Mouse (Mus musculus): ENCODE measurements around the gene Gm28043. TPM values are rescaled to one million over a fixed set of nuclear protein-coding genes. Genes with fewer than 3 reads are reported as not detected.

Gene Gm28043
- polyA plus RNA-seq, 1 experiment from 2014 or later: 2.7 TPM

DNA sequence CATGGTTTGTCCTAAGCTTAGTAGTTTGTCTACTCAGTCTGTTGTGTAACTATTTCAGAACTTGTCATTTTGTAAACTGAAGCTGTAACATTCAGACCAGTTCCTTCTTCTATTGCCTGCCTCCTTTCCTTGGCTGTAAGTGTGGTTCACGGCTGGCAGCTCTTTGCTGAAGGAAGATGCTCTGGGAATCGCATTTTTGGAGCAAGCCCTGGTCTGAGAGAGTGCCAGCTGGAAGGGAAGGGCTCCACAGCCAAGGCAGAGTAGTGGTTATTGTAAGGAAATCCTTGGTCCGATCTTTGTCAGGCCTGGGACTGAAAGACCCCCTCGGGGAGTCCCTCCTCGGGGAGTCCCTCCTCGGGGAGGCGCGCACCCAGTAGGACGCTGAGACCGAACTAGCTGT, 73.9 kb downstream of the Gm28043 start:
- ATAC-seq (ENCODE audit: insufficient read depth, low FRiP score, low TSS enrichment) (no peak), DNase-seq (ENCODE audit: low spot score) (no peak)
- H3K4me2 ChIP-seq (ENCODE audit: low read depth): no peak overlapping the region
- H3K36me3 ChIP-seq (ENCODE audit: control insufficient read depth, insufficient read depth, low read length): peaks cover 29% of the 10 kb centered on the region
- H3K4me1 ChIP-seq (ENCODE audit: control insufficient read depth, insufficient read depth, low read length): no peaks in the 10 kb centered on the region
- WGBS: 93% methylated on average over 10 of the region's 10 CpGs
- H3K27ac ChIP-seq (ENCODE audit: low read depth, low read length): no peak overlapping the region
- H3K4me3 ChIP-seq (ENCODE audit: low read depth, low read length): no peak overlapping the region
- no peaks in the 10 kb centered on the region for H3K27me3 ChIP-seq (ENCODE audit: control insufficient read depth, insufficient read depth, low read length)
- no peak overlapping the region for H3K9ac ChIP-seq (ENCODE audit: low read length)
- no peaks in the 10 kb centered on the region for H3K9me3 ChIP-seq (ENCODE audit: control insufficient read depth, low read length)

DNA sequence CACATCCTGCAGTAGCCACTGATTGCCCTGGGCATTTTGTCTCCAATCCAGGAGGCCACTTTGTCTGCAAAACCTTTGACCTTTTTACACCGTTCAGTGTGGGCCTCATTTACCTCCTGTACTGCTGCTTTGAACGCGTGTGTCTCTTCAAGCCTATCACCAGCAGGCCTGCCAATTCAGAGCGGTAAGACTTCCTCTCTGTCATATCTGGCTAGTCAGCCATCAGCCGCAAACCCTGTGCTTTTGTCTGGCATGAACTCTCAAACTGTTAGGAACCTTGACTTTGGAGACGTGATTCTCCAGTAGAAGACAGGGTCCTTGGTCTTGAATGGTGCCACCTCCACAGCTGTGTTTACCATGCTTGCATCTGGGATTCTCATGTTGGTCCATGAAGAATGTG, 75.6 kb downstream of the Gm28043 start:
- H3K9me3 ChIP-seq (ENCODE audit: control insufficient read depth, low read length): no peaks in the 10 kb centered on the region
- no peak overlapping the region for H3K4me3 ChIP-seq (ENCODE audit: low read depth, low read length)
- no peak for ATAC-seq (ENCODE audit: insufficient read depth, low FRiP score, low TSS enrichment)
- H3K36me3 ChIP-seq (ENCODE audit: control insufficient read depth, insufficient read depth, low read length): peaks cover 21% of the 10 kb centered on the region
- DNase-seq (ENCODE audit: low spot score): no peak
- 73% methylated on average over 6 of the region's 6 CpGs for WGBS
- H3K27me3 ChIP-seq (ENCODE audit: control insufficient read depth, insufficient read depth, low read length): no peaks in the 10 kb centered on the region
- H3K4me1 ChIP-seq (ENCODE audit: control insufficient read depth, insufficient read depth, low read length): no peaks in the 10 kb centered on the region
- no peak overlapping the region for H3K9ac ChIP-seq (ENCODE audit: low read length)
- no peak overlapping the region for H3K27ac ChIP-seq (ENCODE audit: low read depth, low read length)
- no peak overlapping the region for H3K4me2 ChIP-seq (ENCODE audit: low read depth)

DNA sequence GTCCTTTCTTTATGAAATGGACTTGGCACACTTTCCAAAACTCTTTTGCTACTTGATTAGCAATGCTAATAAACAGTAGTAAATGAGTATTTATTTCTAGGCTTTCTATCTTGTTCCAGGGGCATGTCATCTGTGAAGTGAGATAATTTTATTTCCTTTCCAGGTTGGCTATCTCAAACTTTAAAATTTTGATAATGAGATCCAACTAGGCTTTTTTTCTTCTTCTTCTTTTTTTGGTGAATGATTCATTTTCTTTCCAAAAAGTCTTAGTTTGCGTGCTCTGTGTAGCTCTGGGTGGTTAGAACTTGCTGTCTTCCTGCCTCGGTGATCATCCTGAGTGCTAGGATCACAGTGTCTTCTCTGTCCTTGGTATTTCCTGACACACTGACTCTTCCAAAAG, 78.2 kb downstream of the Gm28043 start:
- ATAC-seq (ENCODE audit: insufficient read depth, low FRiP score, low TSS enrichment) (no peak), DNase-seq (ENCODE audit: low spot score) (no peak)
- Histone ChIP-seq H3K9ac (ENCODE audit: low read length) (no peak overlapping the region), H3K9me3 (ENCODE audit: control insufficient read depth, low read length) (no peaks in the 10 kb centered on the region), H3K4me1 (ENCODE audit: control insufficient read depth, insufficient read depth, low read length) (no peaks in the 10 kb centered on the region), H3K27me3 (ENCODE audit: control insufficient read depth, insufficient read depth, low read length) (no peaks in the 10 kb centered on the region), H3K36me3 (ENCODE audit: control insufficient read depth, insufficient read depth, low read length) (peaks cover 27% of the 10 kb centered on the region), H3K4me3 (ENCODE audit: low read depth, low read length) (no peak overlapping the region), H3K4me2 (ENCODE audit: low read depth) (no peak overlapping the region), H3K27ac (ENCODE audit: low read depth, low read length) (no peak overlapping the region)
- WGBS: 91% methylated on average over 2 of the region's 2 CpGs

DNA sequence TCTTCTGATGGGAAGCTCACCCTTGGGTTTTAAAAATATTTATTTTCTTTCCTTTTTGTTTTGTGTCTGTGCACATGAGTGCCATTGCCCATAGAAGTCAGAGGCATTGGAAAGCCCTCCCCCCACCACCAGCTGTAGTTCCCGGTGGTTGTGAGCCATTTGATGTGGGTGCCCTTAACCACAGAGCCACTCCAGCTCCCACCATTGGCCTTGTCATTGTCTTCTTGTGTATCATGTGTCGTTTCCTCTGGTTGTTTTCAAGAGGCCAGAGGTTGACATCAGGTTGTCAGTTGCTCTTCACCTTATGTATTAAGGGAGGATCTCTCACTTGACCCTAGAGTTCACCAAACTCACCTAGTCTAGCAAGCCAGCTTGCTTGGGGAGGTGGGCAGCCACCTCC, 78.9 kb downstream of the Gm28043 start:
- H3K27ac ChIP-seq (ENCODE audit: low read depth, low read length): no peak overlapping the region
- H3K9ac ChIP-seq (ENCODE audit: low read length): no peak overlapping the region
- WGBS: 81% methylated on average over 2 of the region's 2 CpGs
- no peaks in the 10 kb centered on the region for H3K9me3 ChIP-seq (ENCODE audit: control insufficient read depth, low read length)
- H3K27me3 ChIP-seq (ENCODE audit: control insufficient read depth, insufficient read depth, low read length): no peaks in the 10 kb centered on the region
- H3K36me3 ChIP-seq (ENCODE audit: control insufficient read depth, insufficient read depth, low read length): peaks cover 28% of the 10 kb centered on the region
- no peaks in the 10 kb centered on the region for H3K4me1 ChIP-seq (ENCODE audit: control insufficient read depth, insufficient read depth, low read length)
- ATAC-seq (ENCODE audit: insufficient read depth, low FRiP score, low TSS enrichment) (no peak), DNase-seq (ENCODE audit: low spot score) (no peak)
- no peak overlapping the region for H3K4me2 ChIP-seq (ENCODE audit: low read depth)
- H3K4me3 ChIP-seq (ENCODE audit: low read depth, low read length): no peak overlapping the region

DNA sequence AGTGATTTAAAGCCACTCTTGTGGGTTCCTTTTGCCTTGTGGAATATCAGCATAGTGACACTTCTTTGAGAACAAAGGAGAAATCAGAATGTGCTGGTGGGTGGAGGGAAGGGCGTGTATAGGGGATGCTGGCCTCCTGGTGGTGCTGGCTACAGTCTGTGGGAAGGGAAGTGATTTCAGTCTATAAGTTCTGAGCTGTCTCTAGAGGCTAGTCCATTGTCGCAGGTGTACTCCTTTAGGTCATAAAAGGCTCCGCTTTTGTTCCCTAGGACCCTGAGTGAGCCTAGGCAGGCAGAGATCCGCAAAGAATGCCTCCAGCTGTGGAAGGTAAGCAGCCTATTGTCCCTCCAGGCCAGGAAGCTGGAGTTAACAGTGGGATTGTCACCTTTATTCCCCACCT, 79.8 kb downstream of the Gm28043 start:
- Histone ChIP-seq H3K4me2 (ENCODE audit: low read depth) (no peak overlapping the region), H3K27ac (ENCODE audit: low read depth, low read length) (no peak overlapping the region), H3K4me1 (ENCODE audit: control insufficient read depth, insufficient read depth, low read length) (no peaks in the 10 kb centered on the region), H3K9me3 (ENCODE audit: control insufficient read depth, low read length) (no peaks in the 10 kb centered on the region), H3K4me3 (ENCODE audit: low read depth, low read length) (no peak overlapping the region), H3K27me3 (ENCODE audit: control insufficient read depth, insufficient read depth, low read length) (no peaks in the 10 kb centered on the region), H3K9ac (ENCODE audit: low read length) (no peak overlapping the region), H3K36me3 (ENCODE audit: control insufficient read depth, insufficient read depth, low read length) (peaks cover 28% of the 10 kb centered on the region)
- no peak for DNase-seq (ENCODE audit: low spot score)
- no peak for ATAC-seq (ENCODE audit: insufficient read depth, low FRiP score, low TSS enrichment)
- 83% methylated on average over 4 of the region's 4 CpGs for WGBS

DNA sequence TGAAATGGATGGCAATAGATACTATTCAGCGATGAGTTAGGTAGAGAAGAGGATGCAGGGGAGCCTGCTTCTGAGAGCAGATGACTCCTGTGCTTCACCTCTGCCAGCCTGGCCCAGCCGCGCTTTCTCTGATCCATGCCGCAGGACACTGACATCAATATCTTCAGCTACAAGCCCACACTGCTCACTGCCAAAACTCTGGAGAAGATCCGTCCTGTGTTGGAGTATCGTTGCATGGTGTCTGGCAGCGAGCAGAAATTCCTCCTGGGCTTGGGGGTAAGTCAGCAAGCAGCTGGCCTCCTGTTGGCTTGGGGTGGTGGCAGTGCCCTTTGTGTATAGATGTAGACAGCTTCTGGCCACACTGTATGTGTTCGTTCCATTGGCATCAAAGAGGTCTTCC, 82.3 kb downstream of the Gm28043 start:
- Histone ChIP-seq H3K4me1 (ENCODE audit: control insufficient read depth, insufficient read depth, low read length) (no peaks in the 10 kb centered on the region), H3K27ac (ENCODE audit: low read depth, low read length) (no peak overlapping the region), H3K4me3 (ENCODE audit: low read depth, low read length) (no peak overlapping the region), H3K9ac (ENCODE audit: low read length) (no peak overlapping the region), H3K36me3 (ENCODE audit: control insufficient read depth, insufficient read depth, low read length) (peaks cover 22% of the 10 kb centered on the region), H3K4me2 (ENCODE audit: low read depth) (no peak overlapping the region), H3K9me3 (ENCODE audit: control insufficient read depth, low read length) (no peaks in the 10 kb centered on the region), H3K27me3 (ENCODE audit: control insufficient read depth, insufficient read depth, low read length) (no peaks in the 10 kb centered on the region)
- DNase-seq (ENCODE audit: low spot score) (no peak), ATAC-seq (ENCODE audit: insufficient read depth, low FRiP score, low TSS enrichment) (no peak)
- WGBS: 96% methylated on average over 8 of the region's 8 CpGs

DNA sequence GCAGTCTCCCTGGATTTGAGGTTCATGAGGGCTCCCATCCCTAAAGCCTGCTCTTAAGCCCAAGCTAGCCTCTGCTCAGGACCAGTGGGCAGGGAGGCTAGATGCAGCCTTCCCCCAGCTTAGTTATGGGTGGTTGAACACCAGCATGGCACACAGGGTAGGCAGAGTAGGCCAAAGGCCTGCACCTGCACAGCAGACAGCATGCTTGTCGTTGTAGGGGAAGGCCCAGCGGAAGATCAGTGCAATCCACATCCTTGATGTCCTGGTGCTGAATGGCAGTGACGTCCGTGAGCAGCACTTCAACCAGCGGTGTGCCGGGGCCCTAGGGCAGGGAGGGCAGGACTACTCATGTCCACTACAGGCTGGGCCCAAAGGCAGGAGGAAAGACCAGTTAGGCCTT, 83.7 kb downstream of the Gm28043 start:
- Histone ChIP-seq H3K9me3 (ENCODE audit: control insufficient read depth, low read length) (no peaks in the 10 kb centered on the region), H3K27me3 (ENCODE audit: control insufficient read depth, insufficient read depth, low read length) (no peaks in the 10 kb centered on the region), H3K4me2 (ENCODE audit: low read depth) (no peak overlapping the region), H3K27ac (ENCODE audit: low read depth, low read length) (no peak overlapping the region), H3K4me3 (ENCODE audit: low read depth, low read length) (no peak overlapping the region), H3K9ac (ENCODE audit: low read length) (no peak overlapping the region; the same call in 1 of the 2 replicates), H3K36me3 (ENCODE audit: control insufficient read depth, insufficient read depth, low read length) (peaks cover 26% of the 10 kb centered on the region), H3K4me1 (ENCODE audit: control insufficient read depth, insufficient read depth, low read length) (no peaks in the 10 kb centered on the region)
- no peak for DNase-seq (ENCODE audit: low spot score)
- 90% methylated on average over 6 of the region's 6 CpGs for WGBS
- ATAC-seq (ENCODE audit: insufficient read depth, low FRiP score, low TSS enrichment): no peak

DNA sequence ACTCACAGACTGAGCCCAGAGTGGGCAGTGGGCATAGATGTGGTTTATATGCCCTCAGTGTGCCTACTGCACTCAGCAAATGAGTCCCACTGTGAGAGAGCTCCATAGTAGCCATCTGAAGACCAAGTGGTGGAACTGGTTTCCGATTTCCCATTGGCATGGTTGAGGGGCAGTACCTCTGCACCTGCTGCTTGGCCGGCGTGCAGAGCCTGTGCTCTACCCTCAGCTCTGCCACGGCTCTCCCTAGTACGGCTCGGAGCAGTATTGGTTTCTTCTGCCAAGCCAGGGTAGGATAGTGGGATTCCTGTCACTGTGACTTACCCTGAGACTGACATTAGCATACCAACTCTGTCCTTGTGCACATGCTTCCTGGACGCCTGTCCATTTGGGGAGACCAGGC, 85.9 kb downstream of the Gm28043 start:
- Histone ChIP-seq H3K27ac (ENCODE audit: low read depth, low read length) (no peak overlapping the region), H3K36me3 (ENCODE audit: control insufficient read depth, insufficient read depth, low read length) (peaks cover 21% of the 10 kb centered on the region; the same call in 1 of the 2 replicates), H3K4me2 (ENCODE audit: low read depth) (no peak overlapping the region), H3K9ac (ENCODE audit: low read length) (no peak overlapping the region), H3K27me3 (ENCODE audit: control insufficient read depth, insufficient read depth, low read length) (no peaks in the 10 kb centered on the region), H3K4me1 (ENCODE audit: control insufficient read depth, insufficient read depth, low read length) (no peaks in the 10 kb centered on the region), H3K9me3 (ENCODE audit: control insufficient read depth, low read length) (no peaks in the 10 kb centered on the region), H3K4me3 (ENCODE audit: low read depth, low read length) (no peak overlapping the region)
- DNase-seq (ENCODE audit: low spot score) (no peak), ATAC-seq (ENCODE audit: insufficient read depth, low FRiP score, low TSS enrichment) (no peak)
- 93% methylated on average over 7 of the region's 7 CpGs for WGBS

DNA sequence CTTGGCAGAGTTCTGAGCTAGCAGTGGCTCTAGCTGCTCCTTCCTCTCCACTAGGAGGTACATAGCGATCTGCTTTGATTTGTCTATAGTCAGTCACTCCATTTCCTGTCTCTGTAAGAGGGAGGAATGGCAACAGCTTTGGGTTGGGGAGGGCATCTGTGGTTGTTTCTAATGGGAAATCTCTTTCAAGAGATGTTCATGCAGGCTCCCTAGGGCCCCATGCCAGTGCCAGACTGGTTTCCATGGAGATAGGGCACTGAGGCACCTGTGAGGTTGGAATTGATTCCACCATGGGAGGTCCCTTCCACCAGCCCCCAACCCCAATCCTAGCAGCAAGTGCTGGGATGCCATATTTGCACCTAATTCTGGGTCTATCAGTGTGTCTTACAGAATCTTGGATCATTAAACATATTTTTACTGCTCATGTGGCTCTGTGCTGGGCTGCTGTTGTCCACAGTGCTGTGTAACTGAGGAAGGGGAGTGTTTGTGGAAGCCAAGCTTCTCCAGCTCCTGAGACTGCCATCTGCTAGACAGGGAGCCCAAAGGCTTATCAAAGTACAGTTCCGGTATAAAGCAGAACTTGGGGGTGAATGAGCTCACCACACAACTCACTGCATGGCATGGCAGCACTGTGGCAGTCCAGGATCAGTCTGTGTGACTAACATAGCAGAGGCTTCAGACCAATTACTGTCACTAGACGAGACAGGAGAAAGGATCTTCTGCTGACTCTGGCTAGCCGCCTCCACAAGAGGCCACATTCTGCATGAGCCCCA, 88.4 kb downstream of the Gm28043 start:
- H3K4me3 ChIP-seq (ENCODE audit: low read depth, low read length): no peak overlapping the region
- 82% methylated on average over 4 of the region's 4 CpGs for WGBS
- H3K27ac ChIP-seq (ENCODE audit: low read depth, low read length): no peak overlapping the region
- H3K4me2 ChIP-seq (ENCODE audit: low read depth): no peak overlapping the region
- no peaks in the 10 kb centered on the region for H3K27me3 ChIP-seq (ENCODE audit: control insufficient read depth, insufficient read depth, low read length)
- ATAC-seq (ENCODE audit: insufficient read depth, low FRiP score, low TSS enrichment): no peak
- peaks cover 12% of the 10 kb centered on the region; the same call in 1 of the 2 replicates for H3K36me3 ChIP-seq (ENCODE audit: control insufficient read depth, insufficient read depth, low read length)
- no peaks in the 10 kb centered on the region for H3K9me3 ChIP-seq (ENCODE audit: control insufficient read depth, low read length)
- no peak overlapping the region for H3K9ac ChIP-seq (ENCODE audit: low read length)
- DNase-seq (ENCODE audit: low spot score): no peak
- H3K4me1 ChIP-seq (ENCODE audit: control insufficient read depth, insufficient read depth, low read length): peaks cover 8% of the 10 kb centered on the region; the same call in 1 of the 2 replicates
